Mouse (Mus musculus) lung, adult 2 months (tissue): Measurements from ENCODE around the gene Cradd.

Experiments
- CTCF ChIP-seq: fragments of 200-500 bp; IDR thresholded peaks from 2 replicates; pipeline ENCODE4 v1.5.1; 2011; ENCODE audit warnings: mild to moderate bottlenecking, low read length, control low read depth; ENCODE audit not compliant: insufficient read depth
- POLR2A ChIP-seq: fragments of 200-500 bp; IDR thresholded peaks from 2 replicates; pipeline ENCODE4 v1.6.1; 2011; ENCODE audit warnings: low read depth, mild to moderate bottlenecking, control low read depth, low read length, borderline replicate concordance; ENCODE audit errors: extremely low read depth

GRCm38 (mm10) chr10:95199541-95200269, 124.2 kb downstream of the Cradd start:
- no peak for TF ChIP-seq CTCF
- TF ChIP-seq POLR2A: no peak
